Mouse (Mus musculus) lung, embryonic 15.5 days (tissue): ENCODE results near the gene Aldh4a1. TPM values are rescaled to one million over a fixed set of nuclear protein-coding genes. Genes with fewer than 3 reads are reported as not detected.

Source experiments
- ATAC-seq: fragments of 200-750 bp; cut with Nextera tagmentation; 2 replicates; pipeline ENCODE4 v1.8.0; 2017; ENCODE audit warnings: moderate number of reproducible peaks, borderline replicate concordance; ENCODE audit not compliant: low FRiP score, low TSS enrichment; ENCODE audit errors: extremely low read depth
- H3K27ac ChIP-seq: fragments of 300-500 bp; sonication (generic); 2 replicates; pipeline ENCODE4 v1.5.1; 2015; ENCODE audit warnings: moderate library complexity, mild to moderate bottlenecking, inconsistent platforms
- H3K27me3 ChIP-seq: fragments of 300-500 bp; sonication (generic); 2 replicates; pipeline ENCODE4 v1.6.1; 2015; ENCODE audit warnings: inconsistent platforms
- H3K36me3 ChIP-seq: fragments of 300-500 bp; sonication (generic); 2 replicates; pipeline ENCODE4 v1.6.1; 2015; ENCODE audit warnings: inconsistent platforms
- H3K4me1 ChIP-seq: fragments of 300-500 bp; sonication (generic); 2 replicates; pipeline ENCODE4 v1.6.1; 2015; ENCODE audit warnings: inconsistent platforms
- H3K4me2 ChIP-seq: fragments of 300-500 bp; sonication (generic); 2 replicates; pipeline ENCODE4 v1.6.1; 2015; ENCODE audit warnings: inconsistent platforms, mild to moderate bottlenecking, moderate library complexity
- H3K4me3 ChIP-seq: fragments of 300-500 bp; sonication (generic); 2 replicates; pipeline ENCODE4 v1.5.1; 2015; ENCODE audit warnings: mild to moderate bottlenecking, inconsistent platforms
- H3K9ac ChIP-seq: fragments of 300-500 bp; sonication (generic); 2 replicates; pipeline ENCODE4 v1.6.1; 2015; ENCODE audit warnings: inconsistent platforms
- H3K9me3 ChIP-seq: fragments of 300-500 bp; sonication (generic); 2 replicates; pipeline ENCODE4 v1.6.1; 2016; ENCODE audit warnings: inconsistent platforms
- WGBS: fragments of 180-500 bp; shearing (Covaris S2); methylation state at CpG from one replicate; pipeline ENCODE4 v1.1.7; 2015; 5-methylcytosine and 5-hydroxymethylcytosine counted together
- polyA plus RNA-seq: library from polyadenylated mRNA; unstranded; fragments of >200 nt; fragmentation: Nextera tagmentation; extraction: Ambion mirVana; gene quantifications from 2 replicates; pipeline ENCODE4 v1.2.1, GENCODE M21; 2015

The Aldh4a1 gene
- polyA plus RNA-seq, 1 experiment from 2014 or later, result 27.4 TPM

DNA sequence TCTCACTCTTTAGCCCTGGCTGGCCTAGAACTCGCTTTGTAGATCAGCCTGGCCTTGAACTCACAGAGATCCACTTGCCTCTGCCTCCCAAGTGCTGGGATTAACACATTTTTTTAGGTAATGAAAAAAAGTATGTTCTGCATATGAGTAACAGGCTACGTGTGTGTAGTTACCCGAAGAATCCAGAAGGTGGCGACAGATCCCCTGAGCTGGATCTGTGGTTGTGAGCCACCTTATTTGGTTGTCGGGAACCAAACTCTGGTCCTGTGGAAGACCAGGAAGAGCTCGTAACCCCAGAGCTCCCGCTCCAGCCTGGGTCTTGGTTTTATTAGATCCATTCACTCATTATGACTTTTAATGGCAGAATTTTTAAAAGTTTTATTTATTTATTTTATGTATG lies 24.2 kb downstream of the Aldh4a1 start:
- Histone ChIP-seq H3K27ac (no peak overlapping the region), H3K4me3 (no peak overlapping the region), H3K4me1 (peaks cover 9% of the 10 kb centered on the region), H3K27me3 (0 out of 2 replicates have a peak, but pooled peaks cover 7% of the 10 kb centered on the region), H3K9ac (no peak overlapping the region), H3K9me3 (no peaks in the 10 kb centered on the region), H3K36me3 (0 out of 2 replicates have a peak, but pooled peaks cover 9% of the 10 kb centered on the region), H3K4me2 (no peak overlapping the region)
- ATAC-seq, result no peak
- WGBS, result 82% methylated on average over 7 of the region's 7 CpGs

DNA sequence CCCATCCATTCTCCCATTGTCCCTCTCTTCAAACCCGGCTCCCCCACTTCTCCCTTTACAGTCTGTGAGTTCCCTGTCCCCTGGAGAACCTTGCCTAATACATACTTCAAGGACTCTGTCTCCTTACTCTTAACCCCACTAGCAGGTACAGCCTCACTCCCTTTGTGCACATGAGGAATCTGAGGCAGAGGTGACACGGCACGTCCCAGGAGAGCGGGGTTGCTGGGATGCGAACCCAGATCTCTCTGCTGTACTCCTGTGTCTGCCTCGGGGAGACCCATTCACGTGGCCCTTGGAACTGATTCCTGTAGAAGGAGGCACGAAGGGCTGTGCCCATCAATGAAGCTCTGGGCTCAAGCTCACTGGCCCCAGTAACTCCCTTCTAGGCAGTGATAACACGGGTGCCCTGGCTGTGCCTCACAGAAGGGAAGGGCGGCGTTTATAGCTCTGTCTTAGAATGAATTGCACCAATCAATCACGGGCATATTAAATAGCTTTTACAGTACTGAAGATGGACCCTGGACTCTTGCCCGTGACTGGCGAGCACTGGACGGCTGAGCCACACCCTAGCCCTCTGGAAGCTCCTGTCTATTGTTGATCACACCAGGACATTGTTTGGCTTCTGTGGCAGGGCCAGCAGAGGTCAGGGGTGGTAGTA lies 27.5 kb downstream of the Aldh4a1 start:
- Histone ChIP-seq H3K27ac (no peak overlapping the region; the same call in 1 of the 2 replicates), H3K4me3 (no peak overlapping the region), H3K27me3 (no peaks in the 10 kb centered on the region), H3K4me1 (no peaks in the 10 kb centered on the region), H3K9ac (no peak overlapping the region), H3K36me3 (0 out of 2 replicates have a peak, but pooled peaks cover 9% of the 10 kb centered on the region), H3K4me2 (no peak overlapping the region), H3K9me3 (no peaks in the 10 kb centered on the region)
- ATAC-seq, result no peak
- WGBS, result 77% methylated on average over 15 of the region's 15 CpGs

DNA sequence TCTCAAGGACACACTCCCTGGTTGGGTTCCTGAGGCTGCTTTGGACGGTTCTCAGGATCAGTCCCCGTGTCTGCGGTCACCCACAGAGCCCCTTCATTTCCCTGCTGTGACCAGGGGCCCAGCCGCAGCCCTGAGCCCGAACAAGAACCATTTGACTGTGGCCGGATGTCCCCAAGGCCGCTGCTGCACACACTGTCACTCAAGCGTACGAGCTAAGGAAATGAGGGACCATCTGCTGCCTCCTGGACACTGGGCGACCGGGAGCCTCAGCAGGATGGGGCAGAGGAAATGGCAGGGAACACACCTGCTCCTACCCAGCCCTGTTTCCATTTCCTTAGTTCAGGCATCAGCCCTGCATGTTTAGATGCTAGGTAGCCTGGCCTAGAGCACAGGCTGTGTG lies 28.2 kb downstream of the Aldh4a1 start:
- Histone ChIP-seq H3K4me2 (no peak overlapping the region), H3K9me3 (no peaks in the 10 kb centered on the region), H3K27ac (no peak overlapping the region; the same call in 1 of the 2 replicates), H3K27me3 (no peaks in the 10 kb centered on the region), H3K4me3 (no peak overlapping the region), H3K9ac (no peak overlapping the region), H3K4me1 (no peaks in the 10 kb centered on the region), H3K36me3 (0 out of 2 replicates have a peak, but pooled peaks cover 9% of the 10 kb centered on the region)
- ATAC-seq, result no peak
- 70% methylated on average over 11 of the region's 11 CpGs for WGBS

DNA sequence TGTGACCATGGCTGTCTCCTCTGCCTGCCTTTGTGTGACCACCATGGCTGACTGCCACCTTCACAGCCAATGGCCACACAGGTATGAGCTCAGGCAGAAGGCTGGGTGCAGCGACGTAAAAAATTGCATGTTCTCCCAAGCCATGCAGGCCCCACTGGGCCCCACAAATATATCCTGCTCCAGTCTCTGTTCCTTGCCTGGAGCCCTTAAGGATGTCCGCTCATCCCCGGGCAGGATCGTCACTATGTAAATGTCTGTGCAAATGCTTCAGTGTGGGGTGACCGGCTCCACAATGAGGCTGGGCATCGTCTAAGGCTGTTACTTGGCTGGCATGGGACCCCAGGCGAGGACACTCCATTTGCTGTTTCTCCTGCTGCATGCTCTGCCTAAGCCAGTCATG lies 30.6 kb downstream of the Aldh4a1 start, which contains the start of gene Tas1r2:
Gene Tas1r2 (plus strand): TSS at position 301 of the 400 bp plus-strand sequence.
- WGBS, result 74% methylated on average over 8 of the region's 8 CpGs

DNA sequence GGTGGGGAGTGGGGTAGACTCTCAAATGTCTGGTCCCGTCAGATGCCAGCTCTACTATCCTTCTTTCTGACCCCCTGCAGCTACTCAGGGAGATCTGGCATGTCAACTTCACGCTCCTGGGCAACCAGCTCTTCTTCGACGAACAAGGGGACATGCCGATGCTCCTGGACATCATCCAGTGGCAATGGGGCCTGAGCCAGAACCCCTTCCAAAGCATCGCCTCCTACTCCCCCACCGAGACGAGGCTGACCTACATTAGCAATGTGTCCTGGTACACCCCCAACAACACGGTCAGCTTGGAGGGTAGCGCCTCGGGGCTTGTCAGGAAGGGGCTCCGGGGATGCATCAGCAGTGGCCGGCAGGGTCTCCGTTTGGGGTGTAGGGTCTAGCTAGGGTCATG lies 39.2 kb downstream of the Aldh4a1 start:
- no peaks in the 10 kb centered on the region for H3K4me1 ChIP-seq

More for the DNA sequence above, 30.6 kb downstream of the Aldh4a1 start, which contains the start of gene Tas1r2:
- Histone ChIP-seq H3K36me3 (0 out of 2 replicates have a peak, but pooled peaks cover 4% of the 10 kb centered on the region), H3K27ac (no peak within 1 kb of the TSS), H3K9ac (no peak within 1 kb of the TSS), H3K4me3 (no peak within 1 kb of the TSS), H3K9me3 (no peaks in the 10 kb centered on the region), H3K4me1 (no peaks in the 10 kb centered on the region), H3K4me2 (no peak within 1 kb of the TSS), H3K27me3 (no peaks in the 10 kb centered on the region)
- no peak for ATAC-seq

DNA sequence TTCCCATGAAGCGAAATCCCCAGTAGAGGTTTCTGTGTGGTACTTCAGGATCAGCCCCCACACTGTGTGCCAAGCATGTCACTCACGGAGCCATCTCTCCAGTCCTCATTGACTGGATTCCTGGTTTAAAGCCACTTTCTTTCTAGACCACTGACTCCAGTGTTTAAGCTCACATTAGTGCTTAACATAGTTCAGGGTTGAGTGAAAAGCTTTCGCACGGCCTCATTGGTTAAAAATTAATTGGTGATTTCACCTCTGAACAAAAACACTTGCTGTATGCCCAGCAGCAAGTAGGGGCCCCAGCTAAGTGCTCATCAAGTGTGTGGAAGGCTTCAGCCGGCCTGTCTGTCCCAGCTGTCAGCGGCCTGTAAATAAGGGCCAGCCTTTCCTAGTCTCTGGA lies 45.0 kb downstream of the Aldh4a1 start:
- WGBS, result 53% methylated on average over 6 of the region's 6 CpGs
- Histone ChIP-seq H3K4me2 (no peak overlapping the region), H3K27ac (peak overlapping the region; percentile 42; the same call in 1 of the 2 replicates), H3K36me3 (no peaks in the 10 kb centered on the region), H3K4me1 (no peaks in the 10 kb centered on the region), H3K4me3 (no peak overlapping the region), H3K9ac (no peak overlapping the region), H3K9me3 (no peaks in the 10 kb centered on the region), H3K27me3 (no peaks in the 10 kb centered on the region)
- ATAC-seq, result no peak

More for the DNA sequence above, 39.2 kb downstream of the Aldh4a1 start:
- Histone ChIP-seq H3K4me3 (no peak overlapping the region), H3K4me2 (no peak overlapping the region), H3K9ac (no peak overlapping the region), H3K36me3 (no peaks in the 10 kb centered on the region), H3K9me3 (no peaks in the 10 kb centered on the region; the same call in 1 of the 2 replicates), H3K27ac (no peak overlapping the region), H3K27me3 (no peaks in the 10 kb centered on the region)
- 80% methylated on average over 14 of the region's 14 CpGs for WGBS
- ATAC-seq, result no peak

DNA sequence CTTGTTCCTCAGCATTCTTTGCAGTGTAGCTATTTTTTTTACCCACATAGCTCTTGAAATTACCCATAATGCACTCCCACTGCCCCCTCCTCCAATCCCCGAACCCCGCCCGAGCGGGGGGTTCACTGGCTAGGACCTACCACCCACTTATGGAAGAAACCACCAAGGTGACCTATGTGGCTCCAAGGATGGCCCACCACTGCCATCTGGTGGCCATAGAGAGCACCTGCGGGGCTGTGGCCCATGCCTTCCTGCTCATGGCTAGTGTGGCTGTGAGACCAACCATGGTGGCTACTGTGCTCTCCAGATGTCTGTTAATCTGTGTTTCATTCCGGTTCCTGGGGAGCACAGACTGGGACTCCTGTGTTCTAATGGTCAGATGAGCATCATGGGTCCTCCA lies 47.2 kb downstream of the Aldh4a1 start:
- no peaks in the 10 kb centered on the region for H3K4me1 ChIP-seq
- H3K9me3 ChIP-seq, result no peaks in the 10 kb centered on the region
- ATAC-seq, result peak; percentile 56; the same call in 1 of the 2 replicates
- H3K4me2 ChIP-seq, result no peak overlapping the region
- no peaks in the 10 kb centered on the region for H3K36me3 ChIP-seq
- no peak overlapping the region for H3K9ac ChIP-seq
- no peak overlapping the region for H3K27ac ChIP-seq
- no peak overlapping the region for H3K4me3 ChIP-seq
- WGBS, result 12% methylated on average over 6 of the region's 6 CpGs
- no peaks in the 10 kb centered on the region for H3K27me3 ChIP-seq

DNA sequence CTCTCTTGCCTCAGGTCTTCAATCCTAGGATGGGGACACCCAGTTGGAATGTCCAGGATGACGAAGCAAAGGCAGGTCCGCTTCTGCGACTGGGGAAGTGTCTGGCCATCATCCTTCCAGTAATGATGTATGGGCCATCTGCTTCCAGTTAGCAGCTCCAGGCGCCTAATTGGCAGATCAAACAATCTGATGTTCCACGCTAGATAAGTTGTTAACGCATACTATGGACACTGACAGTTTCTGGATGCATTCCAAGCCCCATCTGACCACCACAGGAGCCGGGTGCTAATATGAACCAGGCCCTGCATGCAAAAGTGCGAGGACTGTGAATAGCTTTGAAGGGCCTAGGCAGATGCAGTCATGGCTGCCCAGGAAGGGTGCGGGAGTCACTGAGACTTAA lies 53.0 kb downstream of the Aldh4a1 start:
- Histone ChIP-seq H3K4me1 (no peaks in the 10 kb centered on the region), H3K27ac (no peak overlapping the region), H3K27me3 (no peaks in the 10 kb centered on the region), H3K4me2 (no peak overlapping the region), H3K9me3 (no peaks in the 10 kb centered on the region), H3K36me3 (no peaks in the 10 kb centered on the region), H3K9ac (no peak overlapping the region), H3K4me3 (no peak overlapping the region)
- WGBS, result 35% methylated on average over 9 of the region's 9 CpGs
- no peak for ATAC-seq

DNA sequence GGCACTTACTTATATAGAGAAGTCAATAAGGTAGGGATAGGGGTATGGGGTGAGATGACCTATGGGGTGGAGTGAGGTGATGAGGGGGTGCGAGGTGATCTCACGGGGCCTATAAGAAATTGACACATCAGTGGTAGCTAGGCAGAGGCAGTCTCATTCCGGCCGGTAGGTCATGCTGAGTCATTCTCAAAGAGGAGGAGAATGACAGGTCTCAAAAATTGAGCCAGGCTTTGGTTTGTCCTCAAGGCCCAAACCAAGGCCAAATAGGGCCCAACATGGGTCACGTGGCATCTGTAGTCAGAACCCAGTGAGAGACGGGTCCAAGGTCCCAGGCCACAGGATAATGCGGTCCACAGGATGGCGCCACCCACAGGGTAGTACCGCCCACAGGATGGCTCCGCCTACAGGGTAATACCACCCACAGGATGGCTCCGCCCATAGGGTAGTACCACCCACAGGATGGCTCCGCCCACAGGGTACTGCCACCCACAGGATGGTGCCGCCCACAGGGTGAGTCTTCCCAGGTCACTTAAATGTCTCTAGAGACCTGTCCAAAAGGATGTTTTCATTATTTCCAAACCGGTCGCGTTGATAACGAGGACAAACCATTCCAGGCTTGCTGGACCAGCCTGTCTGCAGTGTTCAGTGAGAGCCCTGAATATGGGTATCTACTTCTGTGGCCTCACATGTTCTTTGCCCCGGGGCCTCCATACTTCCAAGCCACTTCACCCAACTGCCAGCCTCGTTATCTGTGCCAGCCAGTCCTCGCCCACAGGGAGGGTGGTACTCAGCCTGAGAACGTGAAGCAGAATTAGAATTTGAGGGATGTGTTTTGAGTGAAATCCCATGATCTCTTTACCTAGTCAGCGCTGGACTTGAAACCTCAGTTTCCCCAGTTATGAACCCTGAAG lies 61.3 kb downstream of the Aldh4a1 start:
- WGBS, result 68% methylated on average over 22 of the region's 22 CpGs
- ATAC-seq, result no peak
- H3K4me1 ChIP-seq, result no peaks in the 10 kb centered on the region

DNA sequence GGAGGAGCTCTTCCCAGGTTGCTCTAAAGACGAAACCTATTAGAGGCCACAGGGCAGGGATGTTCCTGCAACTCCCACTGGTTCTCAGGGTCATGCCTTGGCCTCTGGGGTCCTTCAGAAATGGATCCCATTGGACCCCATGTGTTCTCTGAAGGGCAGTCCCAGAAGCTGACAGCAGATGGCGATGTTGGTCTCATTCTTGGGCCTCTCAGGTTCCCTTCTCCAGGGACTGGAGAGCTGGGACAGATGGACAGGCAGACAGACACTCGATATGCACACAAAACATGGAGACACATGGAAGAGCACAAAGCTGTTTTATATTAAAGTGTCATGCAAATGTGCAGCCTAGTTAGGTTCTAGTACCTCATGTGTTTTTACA lies 62.0 kb downstream of the Aldh4a1 start:
- 8% methylated on average over 3 of the region's 3 CpGs for WGBS
- Histone ChIP-seq H3K36me3 (no peaks in the 10 kb centered on the region), H3K27me3 (no peaks in the 10 kb centered on the region), H3K27ac (no peak overlapping the region), H3K9me3 (no peaks in the 10 kb centered on the region), H3K4me3 (no peak overlapping the region), H3K4me2 (no peak overlapping the region), H3K4me1 (no peaks in the 10 kb centered on the region), H3K9ac (no peak overlapping the region)
- no peak for ATAC-seq

More for the DNA sequence above, 61.3 kb downstream of the Aldh4a1 start:
- H3K9me3 ChIP-seq, result no peaks in the 10 kb centered on the region
- no peak overlapping the region for H3K9ac ChIP-seq
- no peaks in the 10 kb centered on the region for H3K27me3 ChIP-seq
- H3K4me2 ChIP-seq, result no peak overlapping the region
- H3K4me3 ChIP-seq, result no peak overlapping the region
- H3K27ac ChIP-seq, result no peak overlapping the region
- no peaks in the 10 kb centered on the region for H3K36me3 ChIP-seq

DNA sequence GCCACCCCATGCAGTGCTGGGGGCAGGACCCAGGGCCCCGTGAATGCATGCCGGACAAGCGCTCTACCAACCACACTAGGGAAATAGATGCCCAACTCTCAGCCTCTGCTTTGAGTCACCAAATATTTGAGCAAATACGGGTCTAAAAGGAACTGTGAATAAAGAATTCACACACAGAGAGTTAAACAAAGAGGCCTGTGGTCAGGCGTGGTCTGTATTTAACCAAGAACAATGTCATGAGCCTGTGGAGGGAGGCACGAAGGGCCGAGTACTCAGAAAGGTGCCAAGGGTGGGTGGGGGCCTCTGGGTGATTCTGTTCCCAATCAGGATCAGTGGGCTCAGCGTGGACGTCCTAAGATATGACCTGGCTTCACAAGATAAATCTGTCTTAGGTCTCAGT lies 65.4 kb downstream of the Aldh4a1 start:
- H3K4me3 ChIP-seq, result no peak overlapping the region
- H3K4me2 ChIP-seq, result no peak overlapping the region
- H3K9ac ChIP-seq, result no peak overlapping the region
- H3K27ac ChIP-seq, result no peak overlapping the region
- no peaks in the 10 kb centered on the region for H3K9me3 ChIP-seq
- no peak for ATAC-seq
- WGBS, result 43% methylated on average over 9 of the region's 9 CpGs
- H3K4me1 ChIP-seq, result no peaks in the 10 kb centered on the region
- H3K36me3 ChIP-seq, result no peaks in the 10 kb centered on the region
- peaks cover 5% of the 10 kb centered on the region; the same call in 1 of the 2 replicates for H3K27me3 ChIP-seq
